Mouse (Mus musculus): ENCODE data around the gene Adcy9. TPM values are rescaled to one million over a fixed set of nuclear protein-coding genes. Genes with fewer than 3 reads are reported as not detected.
A peak's percentile ranks its signal among the peaks of the same experiment; 100 is the strongest.

Gene Adcy9
- total and polyA plus RNA-seq, 3 experiments, result 3.0 to 4.3 TPM; not detected in 1

DNA sequence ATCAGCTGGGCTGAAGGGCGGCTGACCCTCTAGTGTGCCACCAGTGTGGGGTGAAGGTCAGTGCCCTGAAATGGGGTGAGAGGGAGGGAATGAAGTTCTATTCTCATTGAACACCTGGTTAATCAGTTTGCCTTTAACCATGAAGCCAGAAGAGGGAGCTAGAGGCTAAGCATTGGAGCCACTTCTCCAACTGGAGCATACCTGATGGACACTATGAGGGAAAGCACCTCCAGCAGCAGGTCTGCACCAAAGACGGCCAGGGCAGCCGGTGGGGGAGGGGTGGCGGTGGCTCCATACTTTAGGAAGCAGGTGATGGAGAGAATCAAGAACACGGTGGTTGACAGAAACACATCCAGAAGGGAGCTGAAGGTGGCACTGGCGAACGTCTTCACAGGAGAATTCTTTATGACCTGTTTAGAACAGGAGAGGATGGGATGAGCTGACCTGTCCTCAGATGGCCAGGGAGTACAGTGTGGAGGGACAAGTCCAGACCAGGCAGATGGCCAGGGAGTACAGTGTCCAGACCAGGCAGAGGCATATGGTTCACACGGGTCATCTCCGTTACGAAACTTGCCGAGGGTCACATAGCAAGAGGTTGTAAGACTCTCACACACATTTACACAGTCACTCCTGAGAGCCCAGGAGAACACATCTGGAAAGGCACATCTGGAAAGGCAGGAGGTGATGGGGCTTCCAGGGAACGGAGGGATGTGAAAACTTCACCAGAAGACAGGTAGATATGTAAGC lies 115.9 kb downstream of the Adcy9 start:
- Histone ChIP-seq H3K79me2 (ENCODE audit: control insufficient read depth, insufficient read depth, low read length, poor library complexity) (no peaks in the 10 kb centered on the region), H3K9ac (ENCODE audit: control insufficient read depth, low read depth, low read length, poor library complexity, severe bottlenecking) (no peak overlapping the region), H3K27ac (ENCODE audit: control insufficient read depth, low read depth, low read length) (no peak overlapping the region), H3K4me1 (ENCODE audit: control insufficient read depth in 1 of 2, insufficient read depth in 2 of 2, low read length in 2 of 2) (peaks cover 7% of the 10 kb centered on the region in 2 experiments), H3K4me3 (ENCODE audit: control insufficient read depth in 1 of 2, insufficient read depth in 1 of 2, low read depth in 2 of 2, low read length in 2 of 2) (no peak overlapping the region), H3K27me3 (ENCODE audit: control insufficient read depth in 1 of 2, insufficient read depth in 2 of 2, low read length in 2 of 2) (no peaks in the 10 kb centered on the region), H3K9me3 (replicated peaks; ENCODE audit: insufficient read depth, low read length) (no peaks in the 10 kb centered on the region), H3K36me3 (ENCODE audit: control insufficient read depth in 1 of 2, insufficient read depth in 2 of 2, low read length in 2 of 2) (peaks cover 0 to 8% of the 10 kb centered on the region in 2 experiments; a peak in 3 of 4 replicates)
- DNase-seq (ENCODE audit: low read depth, low spot score), result peak; percentile 54
- TF ChIP-seq SIN3A (IDR thresholded peaks at IDR 0.05; ENCODE audit: low read length) (peak; percentile 29; the same call in 1 of the 2 replicates), MYB (IDR thresholded peaks at IDR 0.05; ENCODE audit: low read depth, low read length) (no peak), SMC3 (IDR thresholded peaks at IDR 0.05; ENCODE audit: low read depth, low read length) (peak; percentile 76), GATA1 (IDR thresholded peaks at IDR 0.05; ENCODE audit: low read depth, low read length) (no peak), JUND (IDR thresholded peaks at IDR 0.05; ENCODE audit: low read depth, low read length) (0 out of 2 replicates have a peak, but pooled peaks have one; percentile 46), CHD1 (IDR thresholded peaks at IDR 0.05; ENCODE audit: low read depth, low read length) (no peak), EP300 (IDR thresholded peaks at IDR 0.05; ENCODE audit: low read depth in 1 of 2, low read length in 2 of 2) (no peak), ZC3H11A (IDR thresholded peaks at IDR 0.05; ENCODE audit: low read depth, low read length) (peak; percentile 75), ELF1 (IDR thresholded peaks at IDR 0.05; ENCODE audit: low read depth, low read length) (0 out of 2 replicates have a peak, but pooled peaks have one; percentile 6), POLR2A (IDR thresholded peaks at IDR 0.05; ENCODE audit: control insufficient read depth in 1 of 2, insufficient read depth in 1 of 2, low read depth in 1 of 2, low read length in 2 of 2, poor library complexity in 1 of 2) (no peak), RAD21 (IDR thresholded peaks at IDR 0.05; ENCODE audit: low read depth, low read length) (peak; percentile 87), CTCF (IDR thresholded peaks at IDR 0.05 in 2 of 3, conservative IDR thresholded peaks at IDR 0.05 in 1 of 3; ENCODE audit: control insufficient read depth in 1 of 3, insufficient read depth in 1 of 3, low read depth in 2 of 3, low read length in 3 of 3, poor library complexity in 1 of 3, severe bottlenecking in 1 of 3) (peak; percentile 42 to 79 (median 46)), MYC (IDR thresholded peaks at IDR 0.05; ENCODE audit: low read depth, low read length) (no peak), UBTF (IDR thresholded peaks at IDR 0.05; ENCODE audit: borderline replicate concordance, insufficient read depth, low read depth, low read length) (no peak)

DNA sequence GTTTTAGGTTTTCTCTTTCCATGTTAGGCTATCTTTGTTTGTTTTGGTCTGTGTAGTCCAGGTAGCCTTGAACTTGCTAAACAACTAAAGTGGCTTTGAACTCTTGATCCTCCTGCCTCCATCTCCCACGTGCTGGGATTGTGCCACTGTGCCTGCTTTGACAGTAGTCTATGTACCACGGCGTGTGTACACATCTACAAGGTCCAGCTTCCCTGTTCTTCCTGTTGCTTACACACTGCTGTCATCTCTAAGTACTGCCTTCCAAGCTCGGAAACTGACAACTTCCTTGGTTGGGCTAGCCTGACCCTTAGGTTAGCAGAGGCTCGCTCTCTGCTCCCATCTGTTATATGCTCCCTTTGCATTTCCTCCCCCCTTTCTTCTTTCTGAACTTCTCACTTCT lies 116.7 kb downstream of the Adcy9 start:
- Histone ChIP-seq H3K79me2 (ENCODE audit: control insufficient read depth, insufficient read depth, low read length, poor library complexity) (no peaks in the 10 kb centered on the region), H3K27ac (ENCODE audit: control insufficient read depth, low read depth, low read length) (no peak overlapping the region), H3K4me3 (ENCODE audit: control insufficient read depth in 1 of 2, insufficient read depth in 1 of 2, low read depth in 2 of 2, low read length in 2 of 2) (no peak overlapping the region), H3K9ac (ENCODE audit: control insufficient read depth, low read depth, low read length, poor library complexity, severe bottlenecking) (no peak overlapping the region), H3K27me3 (ENCODE audit: control insufficient read depth in 1 of 2, insufficient read depth in 2 of 2, low read length in 2 of 2) (no peaks in the 10 kb centered on the region), H3K4me1 (ENCODE audit: control insufficient read depth in 1 of 2, insufficient read depth in 2 of 2, low read length in 2 of 2) (peaks cover 7% of the 10 kb centered on the region in 2 experiments), H3K36me3 (ENCODE audit: control insufficient read depth in 1 of 2, insufficient read depth in 2 of 2, low read length in 2 of 2) (peaks cover 0 to 8% of the 10 kb centered on the region in 2 experiments; a peak in 3 of 4 replicates), H3K9me3 (replicated peaks; ENCODE audit: insufficient read depth, low read length) (no peaks in the 10 kb centered on the region)
- DNase-seq (ENCODE audit: low read depth, low spot score), result no peak
- no peak for TF ChIP-seq SMC3 (IDR thresholded peaks at IDR 0.05; ENCODE audit: low read depth, low read length)

All from MEL (cell line).